Mouse (Mus musculus): ENCODE measurements around the gene Dlg3.

Gene Dlg3

DNA sequence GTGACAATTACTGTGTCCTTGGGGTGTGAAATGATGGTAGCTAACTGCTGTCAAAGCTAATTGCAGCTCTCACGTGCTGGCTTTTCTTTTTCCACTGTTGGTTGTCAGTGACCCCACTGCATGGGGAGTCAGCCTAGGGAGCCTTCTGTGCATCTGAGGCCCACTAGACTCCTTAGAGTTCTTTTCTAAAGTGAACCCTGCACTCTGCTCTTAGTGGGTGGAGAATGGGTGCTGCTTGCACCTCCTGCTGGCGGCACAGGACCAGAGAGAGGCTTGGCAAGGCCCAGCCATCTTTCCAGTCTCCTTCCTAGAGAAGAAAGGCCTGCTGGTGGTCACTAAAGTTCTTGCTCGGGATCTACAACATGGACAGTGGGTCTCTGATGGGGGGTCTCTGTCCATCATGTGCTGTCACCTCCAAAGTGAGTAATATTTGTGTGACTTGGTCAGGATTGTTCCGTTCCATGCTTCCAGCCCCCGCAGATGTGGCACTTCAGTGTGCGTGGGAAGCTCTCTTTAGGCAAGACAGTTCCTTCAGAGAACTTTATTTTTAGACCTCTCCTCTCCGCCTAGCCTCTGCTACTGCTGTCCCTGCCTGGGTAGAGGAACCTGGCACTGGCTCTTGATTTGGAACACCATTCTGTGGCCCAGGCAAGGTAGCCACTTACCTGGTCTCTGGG, 30.5 kb downstream of the Dlg3 start:
- no peak for DNase-seq

DNA sequence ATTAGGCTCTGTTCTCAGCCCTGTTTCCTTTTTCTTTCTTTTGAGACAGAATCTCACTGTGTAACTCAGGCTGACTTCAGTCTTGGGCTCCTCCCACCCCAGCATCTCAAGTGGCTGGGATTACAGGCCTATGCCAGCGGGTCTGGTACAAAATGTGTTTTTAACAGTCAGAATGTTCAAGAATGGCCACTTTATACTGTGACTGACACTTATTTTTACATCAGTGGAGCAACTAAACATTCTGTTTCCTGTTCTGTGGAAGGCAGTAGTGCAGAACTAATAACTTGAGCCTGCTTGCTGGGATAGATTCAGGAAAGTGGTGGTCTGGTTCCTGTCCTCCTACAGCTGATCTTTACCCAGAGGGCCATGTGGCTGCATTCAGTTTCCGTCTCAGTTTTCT, 33.1 kb downstream of the Dlg3 start:
- no peak for DNase-seq

DNA sequence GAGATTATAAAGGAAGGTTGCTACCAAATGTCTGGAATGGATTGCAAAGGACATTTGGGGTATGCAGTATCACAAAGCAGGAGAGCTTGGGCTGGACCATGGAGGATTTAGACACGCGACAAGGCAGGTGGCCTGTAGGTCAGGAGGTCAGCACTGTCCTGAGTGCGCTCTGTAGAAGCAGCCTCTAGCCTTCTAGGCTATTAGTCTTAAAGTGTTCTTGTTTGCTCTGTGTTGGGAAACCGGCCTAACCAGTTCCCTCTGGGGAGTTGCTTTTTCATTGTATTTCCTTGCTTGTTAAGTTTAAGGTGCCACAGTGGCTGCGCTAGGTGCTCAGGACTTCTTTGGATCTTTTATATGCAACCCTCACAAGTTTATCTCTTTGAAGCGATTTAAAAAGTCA, 34.5 kb downstream of the Dlg3 start:
- no peak for DNase-seq

GRCm38 (mm10) chrX:100811129-100811528, 43.6 kb downstream of the Dlg3 start:
- no peak for DNase-seq

- no peak for DNase-seq
These were observed 46.6 kb downstream of the Dlg3 start for GRCm38 (mm10) chrX:100814139-100814538.

DNA sequence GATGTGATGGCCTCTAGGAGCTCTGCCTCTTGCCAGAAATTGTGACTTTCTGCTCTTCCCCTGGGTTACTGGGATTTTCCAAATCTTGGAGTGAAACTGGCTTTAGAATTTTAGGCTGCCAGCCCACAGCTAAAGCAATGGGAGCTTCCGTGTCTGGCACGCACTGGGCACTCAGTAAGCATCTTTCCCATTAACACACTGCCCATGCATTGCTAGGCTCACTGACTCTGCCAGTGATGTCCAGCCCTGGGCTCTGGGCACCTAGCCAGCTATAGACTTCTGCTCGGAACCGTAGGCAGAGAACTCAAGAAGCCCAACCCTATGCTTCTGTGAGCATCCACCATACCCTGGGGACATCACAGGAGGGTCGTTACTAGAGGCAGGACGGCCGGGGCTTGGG, 48.2 kb downstream of the Dlg3 start:
- no peak for DNase-seq

GRCm38 (mm10) chrX:100818681-100819080, 51.2 kb downstream of the Dlg3 start:
- DNase-seq = no peak

DNA sequence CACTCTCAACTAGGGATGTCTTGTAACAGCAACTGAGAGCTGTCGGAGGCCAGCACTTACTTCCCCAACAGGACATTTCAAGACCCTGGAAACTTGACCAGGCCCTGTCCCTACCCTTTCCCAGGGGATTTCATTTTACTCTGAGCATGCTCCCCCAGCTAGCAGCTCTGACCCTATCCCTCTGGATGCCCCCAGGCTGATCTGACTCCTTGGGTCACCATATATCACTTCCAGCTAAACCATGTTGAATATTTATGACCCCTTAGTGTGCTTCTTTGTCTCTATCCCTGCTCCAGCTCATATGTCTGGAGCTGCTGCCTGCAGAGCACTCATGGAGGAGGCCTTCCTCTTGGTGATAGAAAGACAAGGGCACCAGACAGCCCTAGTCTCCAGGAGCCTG, 53.6 kb downstream of the Dlg3 start:
- DNase-seq = no peak

DNA sequence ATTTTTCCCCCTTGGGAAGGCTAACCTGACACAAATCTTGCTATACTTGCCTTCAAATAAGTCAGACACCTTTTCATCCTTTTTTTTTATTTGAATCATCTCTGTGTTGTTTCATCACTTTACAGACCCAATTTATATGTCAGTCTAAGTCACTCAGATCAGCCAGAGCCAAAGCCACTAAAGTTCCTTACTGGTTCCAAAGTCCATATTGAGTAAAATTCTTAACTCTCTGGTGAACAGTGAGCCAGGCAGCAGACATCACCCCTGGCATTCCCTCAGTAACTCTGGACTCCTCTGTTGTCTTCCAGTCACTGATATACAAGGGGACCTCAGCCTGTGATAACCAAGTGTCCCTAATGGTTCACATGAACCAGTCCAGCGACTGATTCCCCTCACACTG, 58.0 kb downstream of the Dlg3 start:
- no peak for DNase-seq

GRCm38 (mm10) chrX:100832806-100833205, 65.3 kb downstream of the Dlg3 start:
- DNase-seq = no peak

DNA sequence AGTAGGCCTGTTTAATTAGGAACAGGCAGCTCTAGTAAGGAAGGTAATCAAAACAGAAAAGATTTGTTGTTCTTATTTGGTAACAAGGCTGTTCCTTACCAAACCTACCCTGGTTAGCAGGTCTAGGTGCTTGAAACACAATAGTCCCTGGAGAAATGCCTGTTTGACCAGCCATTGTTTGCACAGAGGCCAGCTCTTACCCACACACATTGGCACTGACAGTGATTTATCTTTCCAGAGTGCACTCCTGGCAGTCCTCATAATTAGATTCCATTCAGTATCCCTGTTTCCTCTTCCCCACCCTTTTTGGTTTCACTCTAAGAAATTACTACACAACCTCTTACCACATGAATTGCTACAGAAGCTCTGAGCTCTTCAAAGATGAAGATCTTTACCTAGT, 71.7 kb downstream of the Dlg3 start:
- DNase-seq = no peak
